Mouse (Mus musculus): ENCODE measurements around the gene Ppp1r1b. TPM values are rescaled to one million over a fixed set of nuclear protein-coding genes. Genes with fewer than 3 reads are reported as not detected.

The Ppp1r1b gene
- polyA plus RNA-seq, 1 experiment from 2014 or later: 60.9 TPM

- Histone ChIP-seq H3K27ac (no peak overlapping the region), H3K36me3 (no peaks in the 10 kb centered on the region), H3K27me3 (peaks cover 85% of the 10 kb centered on the region), H3K4me3 (peak overlapping the region; percentile 63), H3K9me3 (replicated peaks) (no peaks in the 10 kb centered on the region), H3K4me1 (replicated peaks) (peaks cover 33% of the 10 kb centered on the region), H3K9ac (peak overlapping the region; percentile 64), H3K4me2 (peak overlapping the region; percentile 98)
- 1% methylated on average over 42 of the region's 57 CpGs for WGBS
- no peak for ATAC-seq (replicated peaks; ENCODE audit: insufficient number of reproducible peaks, insufficient read depth, low FRiP score, low read depth)
Observed at GRCm38 (mm10) chr11:98338507-98338961, 9.7 kb upstream of the Ppp1r1b start.

GRCm38 (mm10) chr11:98339071-98339501 is 9.1 kb upstream of the Ppp1r1b start:
- H3K9me3 ChIP-seq (replicated peaks): no peaks in the 10 kb centered on the region
- under 1% methylated on average over 19 of the region's 19 CpGs for WGBS
- no peak for ATAC-seq (replicated peaks; ENCODE audit: insufficient number of reproducible peaks, insufficient read depth, low FRiP score, low read depth)

GRCm38 (mm10) chr11:98339679-98340287 is 8.4 kb upstream of the Ppp1r1b start:
- Histone ChIP-seq H3K9me3 (replicated peaks) (no peaks in the 10 kb centered on the region), H3K9ac (peak overlapping the region; percentile 64; the same call in 1 of the 2 replicates), H3K36me3 (no peaks in the 10 kb centered on the region), H3K4me3 (peak overlapping the region; percentile 63), H3K27ac (no peak overlapping the region), H3K27me3 (peaks cover 73% of the 10 kb centered on the region), H3K4me2 (peak overlapping the region; percentile 98), H3K4me1 (replicated peaks) (peaks cover 26% of the 10 kb centered on the region)
- WGBS: 18% methylated on average over 11 of the region's 11 CpGs
- ATAC-seq (replicated peaks; ENCODE audit: insufficient number of reproducible peaks, insufficient read depth, low FRiP score, low read depth): no peak

More at GRCm38 (mm10) chr11:98339071-98339501, 9.1 kb upstream of the Ppp1r1b start:
- Histone ChIP-seq H3K27ac (no peak overlapping the region), H3K27me3 (peaks cover 80% of the 10 kb centered on the region), H3K36me3 (no peaks in the 10 kb centered on the region), H3K4me1 (replicated peaks) (peaks cover 33% of the 10 kb centered on the region), H3K4me2 (peak overlapping the region; percentile 98), H3K9ac (peak overlapping the region; percentile 64), H3K4me3 (peak overlapping the region; percentile 63)

- Histone ChIP-seq H3K9ac (no peak overlapping the region), H3K4me3 (no peak overlapping the region), H3K4me2 (no peak overlapping the region), H3K4me1 (replicated peaks) (peaks cover 27% of the 10 kb centered on the region), H3K27me3 (peaks cover 65% of the 10 kb centered on the region), H3K36me3 (no peaks in the 10 kb centered on the region), H3K27ac (no peak overlapping the region), H3K9me3 (replicated peaks) (no peaks in the 10 kb centered on the region)
- no peak for ATAC-seq (replicated peaks; ENCODE audit: insufficient number of reproducible peaks, insufficient read depth, low FRiP score, low read depth)
- WGBS: 18% methylated on average over 4 of the region's 4 CpGs
Observed at GRCm38 (mm10) chr11:98340597-98340996, 7.6 kb upstream of the Ppp1r1b start.

GRCm38 (mm10) chr11:98341174-98341573 is 7.0 kb upstream of the Ppp1r1b start:
- ATAC-seq (replicated peaks; ENCODE audit: insufficient number of reproducible peaks, insufficient read depth, low FRiP score, low read depth): no peak
- H3K9ac ChIP-seq: no peak overlapping the region
- no peak overlapping the region for H3K27ac ChIP-seq
- H3K27me3 ChIP-seq: peaks cover 62% of the 10 kb centered on the region
- H3K36me3 ChIP-seq: no peaks in the 10 kb centered on the region
- no peaks in the 10 kb centered on the region for H3K9me3 ChIP-seq (replicated peaks)
- no peak overlapping the region for H3K4me2 ChIP-seq
- 61% methylated on average over 4 of the region's 4 CpGs for WGBS
- H3K4me1 ChIP-seq (replicated peaks): peaks cover 30% of the 10 kb centered on the region
- H3K4me3 ChIP-seq: no peak overlapping the region

- Histone ChIP-seq H3K27me3 (peaks cover 61% of the 10 kb centered on the region), H3K4me2 (peak overlapping the region; percentile 89), H3K9me3 (replicated peaks) (no peaks in the 10 kb centered on the region), H3K27ac (no peak overlapping the region), H3K4me1 (replicated peaks) (peaks cover 37% of the 10 kb centered on the region), H3K9ac (peak overlapping the region; percentile 64), H3K4me3 (peak overlapping the region; percentile 52), H3K36me3 (no peaks in the 10 kb centered on the region)
- 2% methylated on average over 29 of the region's 29 CpGs for WGBS
- ATAC-seq (replicated peaks; ENCODE audit: insufficient number of reproducible peaks, insufficient read depth, low FRiP score, low read depth): peak; percentile 34; the same call in 1 of the 2 replicates
Observed at GRCm38 (mm10) chr11:98342000-98342945, 5.9 kb upstream of the Ppp1r1b start.

GRCm38 (mm10) chr11:98345253-98345652 is 3.0 kb upstream of the Ppp1r1b start:
- Histone ChIP-seq H3K9me3 (replicated peaks) (no peaks in the 10 kb centered on the region), H3K27me3 (peaks cover 62% of the 10 kb centered on the region), H3K4me3 (peak overlapping the region; percentile 39), H3K9ac (no peak overlapping the region), H3K27ac (no peak overlapping the region), H3K36me3 (no peaks in the 10 kb centered on the region), H3K4me1 (replicated peaks) (peaks cover 42% of the 10 kb centered on the region), H3K4me2 (peak overlapping the region; percentile 63)
- WGBS: under 1% methylated on average over 14 of the region's 14 CpGs
- ATAC-seq (replicated peaks; ENCODE audit: insufficient number of reproducible peaks, insufficient read depth, low FRiP score, low read depth): no peak

- H3K9ac ChIP-seq: no peak overlapping the region
- H3K4me2 ChIP-seq: no peak overlapping the region
- 25% methylated on average over 9 of the region's 9 CpGs for WGBS
- no peak overlapping the region for H3K27ac ChIP-seq
- no peak overlapping the region for H3K4me3 ChIP-seq
- H3K36me3 ChIP-seq: no peaks in the 10 kb centered on the region
- no peaks in the 10 kb centered on the region for H3K9me3 ChIP-seq (replicated peaks)
- ATAC-seq (replicated peaks; ENCODE audit: insufficient number of reproducible peaks, insufficient read depth, low FRiP score, low read depth): no peak
- peaks cover 64% of the 10 kb centered on the region for H3K27me3 ChIP-seq
- H3K4me1 ChIP-seq (replicated peaks): peaks cover 47% of the 10 kb centered on the region
Observed at GRCm38 (mm10) chr11:98346168-98346567, 2.0 kb upstream of the Ppp1r1b start.

- Histone ChIP-seq H3K27ac (no peak overlapping the region), H3K9me3 (replicated peaks) (no peaks in the 10 kb centered on the region), H3K9ac (no peak overlapping the region), H3K4me1 (replicated peaks) (peaks cover 42% of the 10 kb centered on the region), H3K36me3 (no peaks in the 10 kb centered on the region), H3K4me3 (peak overlapping the region; percentile 66), H3K4me2 (peak overlapping the region; percentile 90), H3K27me3 (peaks cover 62% of the 10 kb centered on the region)
- no peak for ATAC-seq (replicated peaks; ENCODE audit: insufficient number of reproducible peaks, insufficient read depth, low FRiP score, low read depth)
- 12% methylated on average over 12 of the region's 12 CpGs for WGBS
Observed at GRCm38 (mm10) chr11:98347385-98348082, 670 bp upstream of the Ppp1r1b start.

GRCm38 (mm10) chr11:98349308-98349707 is 1.1 kb downstream of the Ppp1r1b start:
- no peaks in the 10 kb centered on the region for H3K36me3 ChIP-seq
- 10% methylated on average over 9 of the region's 9 CpGs for whole genome bisulfite sequencing

More at GRCm38 (mm10) chr11:98349308-98349707, 1.1 kb downstream of the Ppp1r1b start:
- Histone ChIP-seq H3K4me3 (peak overlapping the region; percentile 66), H3K4me1 (replicated peaks) (peaks cover 42% of the 10 kb centered on the region), H3K27ac (no peak overlapping the region), H3K9ac (peak overlapping the region; percentile 70), H3K4me2 (peak overlapping the region; percentile 90), H3K9me3 (replicated peaks) (no peaks in the 10 kb centered on the region), H3K27me3 (peaks cover 72% of the 10 kb centered on the region)
- no peak for ATAC-seq (replicated peaks; ENCODE audit: insufficient number of reproducible peaks, insufficient read depth, low FRiP score, low read depth)
